Mouse (Mus musculus): ENCODE measurements around the gene Fam241a. TPM values are rescaled to one million over a fixed set of nuclear protein-coding genes. Genes with fewer than 3 reads are reported as not detected.

Fam241a gene
- polyA plus RNA-seq, 2 experiments from 2014 or later: 6.3 to 7.5 TPM

DNA sequence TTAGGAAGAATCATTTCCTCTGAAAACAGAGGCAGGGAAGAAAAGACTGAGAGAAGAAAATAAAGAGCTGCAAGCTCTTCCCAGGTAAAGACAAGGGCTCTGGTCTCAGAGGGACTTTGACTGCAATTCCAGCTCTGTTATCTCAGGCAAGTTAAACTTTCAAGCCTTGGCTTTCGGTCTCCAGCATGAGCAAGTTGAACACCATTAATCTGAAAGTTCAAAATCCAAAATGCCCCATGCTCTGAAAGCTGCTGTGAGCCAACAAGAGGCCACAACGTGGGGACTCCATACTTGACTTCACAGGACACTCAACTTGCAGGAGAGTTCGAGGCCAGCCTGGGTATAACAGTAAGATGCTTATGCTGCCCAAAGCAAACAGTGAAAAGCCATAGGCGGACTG is 62.1 kb downstream of the Fam241a start:
- no peak for ATAC-seq

DNA sequence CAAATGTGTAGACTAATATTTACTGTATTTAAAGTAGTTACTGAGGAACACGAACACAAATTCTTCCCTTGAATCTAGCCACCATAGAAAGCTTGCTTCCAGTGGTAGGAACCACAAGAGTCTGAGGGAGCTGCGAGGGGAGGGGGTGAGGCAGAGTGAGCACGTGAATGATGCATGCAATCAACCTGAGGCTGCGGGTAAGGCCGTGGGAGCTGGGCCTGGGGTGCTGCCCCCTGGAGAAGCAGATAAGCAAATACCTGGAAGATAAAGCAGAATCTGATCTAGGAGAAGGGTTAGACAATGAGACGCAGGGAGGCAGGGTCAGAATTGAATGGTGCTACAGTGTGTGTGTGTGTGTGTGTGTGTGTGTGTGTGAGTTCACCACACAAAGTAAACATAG is 65.0 kb downstream of the Fam241a start:
- ATAC-seq: no peak

DNA sequence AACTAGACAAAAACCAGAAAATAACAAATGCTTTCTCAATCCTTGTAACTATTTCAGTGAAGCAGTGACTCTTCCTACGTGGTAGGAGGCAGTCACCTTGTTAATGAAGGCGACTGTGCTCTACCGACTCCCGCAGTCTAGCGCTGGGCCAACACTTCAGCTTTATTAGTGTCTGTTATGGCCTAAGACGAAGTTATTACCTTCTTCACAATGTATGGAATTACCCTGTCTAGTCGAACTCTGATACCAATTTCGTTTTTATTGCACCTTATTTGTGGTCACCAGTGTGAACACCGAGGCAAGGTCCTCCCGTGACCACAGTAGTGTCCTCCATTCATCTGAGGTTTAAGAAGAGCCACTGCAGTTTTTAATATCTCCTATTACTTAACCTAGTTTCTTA is 65.9 kb downstream of the Fam241a start:
- no peak for ATAC-seq

DNA sequence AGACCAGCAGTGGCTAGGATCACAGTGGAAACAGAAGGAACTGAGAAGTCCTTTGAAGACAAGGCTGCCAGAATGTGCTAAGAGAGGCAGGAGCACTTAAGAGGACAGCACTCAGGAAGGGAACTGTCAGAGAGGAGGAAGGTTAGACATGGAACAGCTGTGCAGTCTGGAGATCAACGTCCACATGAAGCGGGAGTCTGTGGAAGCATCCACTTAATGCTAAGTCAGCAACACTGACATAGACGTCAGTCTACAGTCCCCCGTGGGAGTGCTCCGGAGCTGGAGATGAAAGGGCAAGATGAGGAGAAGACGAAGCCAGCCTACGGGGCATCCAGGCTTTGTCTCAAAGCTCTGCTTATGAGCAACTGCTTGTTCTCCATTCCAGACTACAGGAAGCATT is 69.0 kb downstream of the Fam241a start:
- no peak for ATAC-seq

DNA sequence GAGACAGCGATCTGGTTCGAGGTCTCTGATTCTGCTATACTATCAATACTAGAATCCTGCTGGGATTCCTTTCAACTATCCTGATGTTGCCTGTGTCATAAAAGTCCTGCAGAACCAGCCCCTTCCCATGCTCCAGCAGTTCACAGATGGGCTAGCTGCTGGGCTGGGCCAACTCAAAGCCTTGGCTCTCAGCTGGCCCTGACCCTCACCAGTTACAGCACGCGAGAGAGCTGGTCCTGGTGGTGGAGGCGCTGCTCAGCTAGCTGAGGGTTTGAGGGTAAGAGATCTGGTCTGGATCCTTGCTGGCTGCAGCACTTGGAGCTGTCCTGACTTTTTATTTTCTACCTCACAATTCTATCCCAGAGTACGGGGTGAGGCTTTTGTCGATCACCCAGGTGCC is 69.6 kb downstream of the Fam241a start:
- ATAC-seq: no peak

GRCm38 (mm10) chr3:127823886-127824863 is 71.9 kb downstream of the Fam241a start:
- peak; percentile 92 for ATAC-seq

GRCm38 (mm10) chr3:127821209-127821608 is 74.9 kb downstream of the Fam241a start:
- no peak for ATAC-seq

DNA sequence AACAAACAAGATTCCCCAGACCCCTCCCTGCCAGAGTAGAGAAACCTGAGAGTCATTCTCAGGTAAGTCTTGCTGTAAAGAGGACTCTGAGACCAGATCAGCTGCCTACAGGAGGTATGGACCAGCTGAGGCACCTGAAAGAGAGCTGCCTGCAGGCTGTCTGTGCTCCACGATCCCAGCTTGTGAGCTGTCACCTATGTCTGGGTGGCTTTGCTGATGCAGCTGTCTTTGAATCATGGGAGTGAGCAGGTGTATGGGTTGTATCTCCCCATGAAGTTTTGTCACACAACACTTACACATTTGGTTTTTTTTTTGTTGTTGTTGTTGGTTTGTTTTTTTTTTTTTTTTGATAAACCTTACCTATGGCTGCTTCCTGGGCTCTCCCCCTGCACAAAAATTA is 75.7 kb downstream of the Fam241a start:
- no peak for ATAC-seq

Other genes with a start within 250 kb of the Fam241a start
- 1 to 10 TPM in 1 of 2 experiments, under 1 TPM in 1; 0.70 to 1.9 TPM for gene Alpk1, start 115.8 kb downstream of the Fam241a start, polyA plus RNA-seq (2017; shearing (Covaris generic))
- gene Tifa, start 106.5 kb downstream of the Fam241a start, polyA plus RNA-seq (2017; shearing (Covaris generic)): under 1 TPM in 1 of 2 experiments, not detected in 1; 0.38 TPM
- 10 to 100 TPM; 22.0 to 42.2 TPM for gene Ap1ar, start 58.8 kb downstream of the Fam241a start, polyA plus RNA-seq (2017; shearing (Covaris generic))

Data from CD4-positive, CD25-positive, alpha-beta regulatory T cell, adult 4 months (primary cell).